Comparison of ENCODE assay signal across 11 mouse cellular contexts in genomic region chr3:84189629-84190173, GRCm38 (mm10). TPM values are rescaled to one million over a fixed set of nuclear protein-coding genes. Genes with fewer than 3 reads are reported as not detected.
DNase-seq lines count a peak whose midpoint lies in the region; ATAC-seq and TF ChIP-seq lines count a peak whose summit lies in the region.
"Had no signal": no experiment of that assay in that cellular context is flagged by ENCODE, and none has a peak within 500 bp of the region (broad histone marks: within the 10 kb centered on the region; RNA-seq: fewer than 3 reads in every experiment).

No protein-coding gene starts in this region.

- 0 out of 2 replicates have a peak, but pooled peaks cover 7% of the 10 kb centered on the region for H3K27me3 ChIP-seq in lung, embryonic 14.5 days (ENCODE audit: insufficient read depth, low read length)
- H3K27me3 ChIP-seq in embryonic facial prominence, embryonic 14.5 days (replicated peaks; ENCODE audit: control insufficient read depth, insufficient read depth, low read length) = 0 out of 2 replicates have a peak, but pooled peaks cover 3% of the 10 kb centered on the region
- no peaks in the 10 kb centered on the region for H3K27me3 ChIP-seq in neural tube, embryonic 15.5 days (replicated peaks)

- peak overlapping the region; percentile 44 for H3K4me3 ChIP-seq in lung, embryonic 14.5 days (ENCODE audit: low read depth, low read length)
- H3K4me3 ChIP-seq in embryonic facial prominence, embryonic 14.5 days (ENCODE audit: low read depth, low read length) = peak overlapping the region; percentile 32
- no peak overlapping the region for H3K4me3 ChIP-seq in neural tube, embryonic 15.5 days (replicated peaks)

- no peak for TF ChIP-seq CTCF in lung, embryonic 14.5 days (IDR thresholded peaks at IDR 0.05; ENCODE audit: low read depth)

- H3K9me3 ChIP-seq in lung, embryonic 14.5 days (ENCODE audit: low read depth, low read length) = no peaks in the 10 kb centered on the region
- H3K9me3 ChIP-seq in embryonic facial prominence, embryonic 14.5 days (ENCODE audit: control insufficient read depth, low read length) = no peaks in the 10 kb centered on the region
- H3K9me3 ChIP-seq in neural tube, embryonic 15.5 days (replicated peaks) = no peaks in the 10 kb centered on the region

- H3K4me1 ChIP-seq in lung, embryonic 14.5 days (ENCODE audit: insufficient read depth) = no peaks in the 10 kb centered on the region
- peaks cover 5% of the 10 kb centered on the region for H3K4me1 ChIP-seq in embryonic facial prominence, embryonic 14.5 days (ENCODE audit: control insufficient read depth, insufficient read depth, low read length)
- H3K4me1 ChIP-seq in neural tube, embryonic 15.5 days = peaks cover 19% of the 10 kb centered on the region

- H3K9ac ChIP-seq in lung, embryonic 14.5 days = peak overlapping the region; percentile 57
- H3K9ac ChIP-seq in embryonic facial prominence, embryonic 14.5 days (ENCODE audit: low read depth, low read length) = no peak overlapping the region
- H3K9ac ChIP-seq in neural tube, embryonic 15.5 days (replicated peaks) = no peak overlapping the region

- peak overlapping the region; percentile 65 for H3K4me2 ChIP-seq in lung, embryonic 14.5 days
- peak overlapping the region; percentile 56 for H3K4me2 ChIP-seq in embryonic facial prominence, embryonic 14.5 days (ENCODE audit: low read depth, low read length)
- peak overlapping the region; percentile 41 for H3K4me2 ChIP-seq in neural tube, embryonic 15.5 days

- WGBS in lung, embryonic 14.5 days = 37% methylated on average over 10 of the region's 10 CpGs
- 46% methylated on average over 10 of the region's 10 CpGs for WGBS in embryonic facial prominence, embryonic 14.5 days
- 62% methylated on average over 10 of the region's 10 CpGs for WGBS in neural tube, embryonic 15.5 days

- no peaks in the 10 kb centered on the region for H3K36me3 ChIP-seq in lung, embryonic 14.5 days (ENCODE audit: insufficient read depth)
- no peaks in the 10 kb centered on the region for H3K36me3 ChIP-seq in embryonic facial prominence, embryonic 14.5 days (ENCODE audit: control insufficient read depth, insufficient read depth, low read length)
- H3K36me3 ChIP-seq in neural tube, embryonic 15.5 days = peaks cover 30% of the 10 kb centered on the region

- peak; percentile 21 for DNase-seq in lung, embryonic 14.5 days
- no peak for DNase-seq in lung, postnatal 25 days (ENCODE audit: low spot score)
- DNase-seq in embryonic facial prominence, embryonic 14.5 days (ENCODE audit: low spot score) = no peak
- DNase-seq in kidney, postnatal 14 days = peak; percentile 38
- DNase-seq in layer of hippocampus, postnatal 14 days (ENCODE audit: low spot score in 2 of 2) = no peak
- DNase-seq in layer of hippocampus, adult 9-10 months (ENCODE audit: low spot score) = no peak
- no peak for DNase-seq in adrenal gland, adult 18-20 months (ENCODE audit: low spot score in 2 of 2)
- DNase-seq: cerebellum, adult 9-11 months; gastrocnemius, postnatal 14 days had no signal

- ATAC-seq in lung, embryonic 14.5 days (ENCODE audit: insufficient read depth) = no peak
- no peak for ATAC-seq in embryonic facial prominence, embryonic 14.5 days (ENCODE audit: low read depth)
- no peak for ATAC-seq in neural tube, embryonic 15.5 days (ENCODE audit: low FRiP score)

- peak overlapping the region; percentile 92; the same call in 1 of the 2 replicates for H3K27ac ChIP-seq in lung, embryonic 14.5 days (ENCODE audit: low read depth)
- H3K27ac ChIP-seq in embryonic facial prominence, embryonic 14.5 days (replicated peaks; ENCODE audit: low read depth, low read length) = no peak overlapping the region
- no peak overlapping the region for H3K27ac ChIP-seq in neural tube, embryonic 15.5 days (replicated peaks)

RNA-seq across cellular contexts. Expression of gene Gm6525, which starts 15.8 kb away (rescaled TPM):
- 1.2 and 1.6 TPM in 2 replicates for polyA plus RNA-seq in lung, embryonic 14.5 days (2014; fragmentation: Nextera tagmentation; extraction: Ambion mirVana)
- polyA plus RNA-seq in embryonic facial prominence, embryonic 14.5 days (2014; fragmentation: Nextera tagmentation; extraction: Ambion mirVana) = 0.50 and 0.60 TPM in 2 replicates
- polyA plus RNA-seq in neural tube, embryonic 15.5 days (2015; fragmentation: Nextera tagmentation; extraction: Ambion mirVana) = 1.9 and 2.4 TPM in 2 replicates
- not detected for total RNA-seq in layer of hippocampus, postnatal 14 days (2021)
- total RNA-seq in adrenal gland, adult 18-20 months (2021) = under 1 TPM in 1 of 2 experiments, not detected in 1; 0.30 TPM
- total RNA-seq: gastrocnemius, postnatal 14 days; left cerebral cortex, postnatal 36 days had no signal

RNA-seq across cellular contexts. Expression of gene Mnd1, which starts 34.1 kb away (rescaled TPM):
- polyA plus RNA-seq in lung, embryonic 14.5 days (2014; fragmentation: Nextera tagmentation; extraction: Ambion mirVana) = 15.4 and 16.9 TPM in 2 replicates
- polyA plus RNA-seq in embryonic facial prominence, embryonic 14.5 days (2014; fragmentation: Nextera tagmentation; extraction: Ambion mirVana) = 11.5 and 11.8 TPM in 2 replicates
- 1.4 and 4.5 TPM in 2 replicates for polyA plus RNA-seq in neural tube, embryonic 15.5 days (2015; fragmentation: Nextera tagmentation; extraction: Ambion mirVana)
- 1 to 10 TPM; 2.7 to 2.9 TPM for total RNA-seq in layer of hippocampus, postnatal 14 days (2021)
- 10 to 100 TPM in 1 of 2 experiments, 1 to 10 TPM in 1; 9.8 to 10.2 TPM for total RNA-seq in adrenal gland, adult 18-20 months (2021)

Comparison
In these comparisons a context has a peak if more than half of its experiments do, and no peak if none do; other contexts are left out.
1. DNase-seq: peak in lung, embryonic 14.5 days (single experiment) and kidney, postnatal 14 days (single experiment); none in lung, postnatal 25 days (single experiment), embryonic facial prominence, embryonic 14.5 days (single experiment), layer of hippocampus, postnatal 14 days (0 of 2), layer of hippocampus, adult 9-10 months (single experiment) and adrenal gland, adult 18-20 months (0 of 2).
2. Peak in every context shown above with its lines, with median percentiles within 50 percentile points of each other: H3K4me2 ChIP-seq.